Mouse (Mus musculus) testis, adult 2 months (tissue): ENCODE measurements around the gene Zfp169. TPM values are rescaled to one million over a fixed set of nuclear protein-coding genes. Genes with fewer than 3 reads are reported as not detected.
A peak's percentile ranks its signal among the peaks of the same experiment; 100 is the strongest.

Source experiments
- H3K27ac ChIP-seq: fragments of 200-500 bp; 2 replicates; pipeline ENCODE4 v1.5.1; 2012; ENCODE audit warnings: low read depth, low read length; ENCODE audit not compliant: control insufficient read depth, insufficient read depth
- H3K27me3 ChIP-seq: fragments of 200-500 bp; 2 replicates; pipeline ENCODE4 v1.6.1; 2012; ENCODE audit warnings: mild to moderate bottlenecking, low read length, moderate library complexity; ENCODE audit not compliant: control insufficient read depth, insufficient read depth
- H3K36me3 ChIP-seq: fragments of 200-500 bp; 2 replicates; pipeline ENCODE4 v1.6.1; 2012; ENCODE audit warnings: mild to moderate bottlenecking, low read length; ENCODE audit not compliant: control insufficient read depth, insufficient read depth
- H3K4me1 ChIP-seq: fragments of 200-500 bp; 2 replicates; pipeline ENCODE4 v1.6.1; 2012; ENCODE audit warnings: low read length; ENCODE audit not compliant: control insufficient read depth, insufficient read depth
- H3K4me3 ChIP-seq: fragments of 200-500 bp; 2 replicates; pipeline ENCODE4 v1.5.1; 2012; ENCODE audit warnings: low read depth, mild to moderate bottlenecking, low read length, moderate library complexity, mixed read lengths; ENCODE audit not compliant: control insufficient read depth
- CTCF ChIP-seq: fragments of 200-500 bp; IDR thresholded peaks from 2 replicates; pipeline ENCODE4 v1.5.1; 2012; ENCODE audit warnings: low read depth, mild to moderate bottlenecking, inconsistent platforms, low read length, moderate library complexity; ENCODE audit not compliant: control insufficient read depth, insufficient read depth, insufficient replicate concordance
- POLR2A ChIP-seq: fragments of 200-500 bp; IDR thresholded peaks from 2 replicates; pipeline ENCODE4 v1.6.1; 2012; ENCODE audit warnings: low read depth, mild to moderate bottlenecking, inconsistent platforms, low read length, moderate library complexity; ENCODE audit not compliant: control insufficient read depth
- polyA plus RNA-seq: library from polyadenylated mRNA; depleted of rRNA; stranded (reverse); fragments of >200 nt; gene quantifications from 2 replicates; pipeline ENCODE4 v1.2.3, GENCODE M21; 2012

Zfp169 gene
- polyA plus RNA-seq, 1 experiment = 11.5 TPM

GRCm38 (mm10) chr13:48552181-48553090, 39.2 kb upstream of the Zfp169 start:
- H3K27ac ChIP-seq = peak overlapping the region; percentile 90
- TF ChIP-seq POLR2A = peak; percentile 57
- no peak for TF ChIP-seq CTCF
- peak overlapping the region; percentile 38 for H3K4me3 ChIP-seq
- no peaks in the 10 kb centered on the region for H3K36me3 ChIP-seq
- no peaks in the 10 kb centered on the region for H3K27me3 ChIP-seq
- H3K4me1 ChIP-seq = peaks cover 8% of the 10 kb centered on the region

- H3K36me3 ChIP-seq = no peaks in the 10 kb centered on the region
- H3K27ac ChIP-seq = no peak overlapping the region
- peaks cover 8% of the 10 kb centered on the region for H3K4me1 ChIP-seq
- TF ChIP-seq POLR2A = no peak
- no peak for TF ChIP-seq CTCF
- H3K4me3 ChIP-seq = no peak overlapping the region
- H3K27me3 ChIP-seq = no peaks in the 10 kb centered on the region
Observed at GRCm38 (mm10) chr13:48548296-48548695, 35.0 kb upstream of the Zfp169 start.

GRCm38 (mm10) chr13:48547623-48548022, 34.4 kb upstream of the Zfp169 start:
- TF ChIP-seq POLR2A = no peak
- no peak for TF ChIP-seq CTCF
- Histone ChIP-seq H3K27ac (no peak overlapping the region), H3K36me3 (no peaks in the 10 kb centered on the region), H3K4me1 (peaks cover 3% of the 10 kb centered on the region), H3K27me3 (no peaks in the 10 kb centered on the region), H3K4me3 (peak overlapping the region; percentile 53)

GRCm38 (mm10) chr13:48546330-48546917, 33.2 kb upstream of the Zfp169 start:
- Histone ChIP-seq H3K27ac (peak overlapping the region; percentile 100), H3K4me3 (peak overlapping the region; percentile 100), H3K36me3 (no peaks in the 10 kb centered on the region), H3K27me3 (no peaks in the 10 kb centered on the region), H3K4me1 (no peaks in the 10 kb centered on the region; the same call in 1 of the 2 replicates)
- TF ChIP-seq CTCF (no peak), POLR2A (peak; percentile 92)

- Histone ChIP-seq H3K27me3 (no peaks in the 10 kb centered on the region), H3K27ac (peak overlapping the region; percentile 100), H3K36me3 (no peaks in the 10 kb centered on the region), H3K4me1 (no peaks in the 10 kb centered on the region; the same call in 1 of the 2 replicates), H3K4me3 (peak overlapping the region; percentile 100)
- TF ChIP-seq POLR2A (no peak; the same call in 1 of the 2 replicates), CTCF (no peak)
Observed at GRCm38 (mm10) chr13:48545476-48546281, 32.4 kb upstream of the Zfp169 start.

GRCm38 (mm10) chr13:48544867-48545266, 31.6 kb upstream of the Zfp169 start:
- TF ChIP-seq CTCF = no peak
- TF ChIP-seq POLR2A = no peak
- H3K4me3 ChIP-seq = peak overlapping the region; percentile 100
- H3K4me1 ChIP-seq = no peaks in the 10 kb centered on the region; the same call in 1 of the 2 replicates
- H3K27ac ChIP-seq = peak overlapping the region; percentile 36; the same call in 1 of the 2 replicates
- no peaks in the 10 kb centered on the region for H3K27me3 ChIP-seq
- H3K36me3 ChIP-seq = no peaks in the 10 kb centered on the region
